Mouse (Mus musculus) liver, embryonic 14.5 days (tissue): ENCODE results near the gene Disc1. TPM values are rescaled to one million over a fixed set of nuclear protein-coding genes. Genes with fewer than 3 reads are reported as not detected.

Source experiments
- ATAC-seq: fragments of 200-750 bp; cut with Nextera tagmentation; 2 replicates; pipeline ENCODE4 v1.8.0; 2017; ENCODE audit warnings: moderate number of reproducible peaks, mild to moderate bottlenecking, moderate library complexity; ENCODE audit not compliant: insufficient read depth
- DNase-seq, 3 experiments: peaks; one replicate each; pipeline ENCODE4 v3.0.0-alpha.2; 2012 to 2013; ENCODE audit warnings: low read depth in 3 of 3, low spot score in 3 of 3
- H3K27ac ChIP-seq: fragments of 300-500 bp; sonication (generic); 2 replicates; pipeline ENCODE4 v1.5.1; 2014; ENCODE audit warnings: moderate library complexity, mild to moderate bottlenecking, control low read depth, inconsistent platforms
- H3K27me3 ChIP-seq: fragments of 300-500 bp; sonication (generic); 2 replicates; pipeline ENCODE4 v1.6.1; 2014; ENCODE audit warnings: mild to moderate bottlenecking, low read length, moderate library complexity; ENCODE audit not compliant: control insufficient read depth, insufficient read depth
- H3K36me3 ChIP-seq: fragments of 300-500 bp; sonication (generic); replicated peaks from 2 replicates; pipeline ENCODE4 v1.6.1; 2014; ENCODE audit warnings: low read depth; ENCODE audit not compliant: control insufficient read depth, insufficient read depth
- H3K4me1 ChIP-seq, 2 experiments: fragments of 200-500 bp in 1 of 2; fragments of 300-500 bp in 1 of 2; sonication (generic) in 1 of 2; replicated peaks; 2 replicates each; pipeline ENCODE4 v1.6.1; 2012 to 2014; ENCODE audit warnings: antibody characterized with exemption in 1 of 2, inconsistent platforms in 1 of 2, low read length in 1 of 2; ENCODE audit not compliant: control insufficient read depth in 2 of 2, insufficient read depth in 2 of 2
- H3K4me2 ChIP-seq: fragments of 300-500 bp; sonication (generic); 2 replicates; pipeline ENCODE4 v1.6.1; 2014; ENCODE audit warnings: low read depth, mild to moderate bottlenecking, control low read depth, moderate library complexity
- H3K4me3 ChIP-seq, 2 experiments: fragments of 200-500 bp in 1 of 2; fragments of 300-500 bp in 1 of 2; sonication (generic) in 1 of 2; 2 replicates each; pipeline ENCODE4 v1.5.1; 2012 to 2014; ENCODE audit warnings: low read depth in 2 of 2, low read length in 2 of 2, mild to moderate bottlenecking in 2 of 2, control low read depth in 1 of 2, inconsistent platforms in 1 of 2, moderate library complexity in 1 of 2; ENCODE audit not compliant: insufficient read depth in 1 of 2
- H3K9ac ChIP-seq: fragments of 300-500 bp; sonication (generic); replicated peaks from 2 replicates; pipeline ENCODE4 v1.6.1; 2014; ENCODE audit warnings: mild to moderate bottlenecking, control low read depth, moderate library complexity
- H3K9me3 ChIP-seq: fragments of 300-500 bp; sonication (generic); 2 replicates; pipeline ENCODE4 v1.6.1; 2016; ENCODE audit warnings: low read length, mixed read lengths; ENCODE audit not compliant: control insufficient read depth
- CTCF ChIP-seq: IDR thresholded peaks from 2 replicates; pipeline ENCODE4 v1.5.1; 2016; ENCODE audit warnings: antibody characterized with exemption, low read depth, control low read depth
- EP300 ChIP-seq: IDR thresholded peaks from 2 replicates; pipeline ENCODE4 v1.6.1; 2016; ENCODE audit warnings: antibody characterized with exemption, low read depth
- WGBS: fragments of 180-500 bp; shearing (Covaris S2); extraction: QIAGEN DNeasy Blood & Tissue Kit; methylation state at CpG from one replicate; pipeline ENCODE4 v1.1.7; 2014; ENCODE audit not compliant: insufficient replicate concordance; 5-methylcytosine and 5-hydroxymethylcytosine counted together
- polyA plus RNA-seq, 2 experiments: library from polyadenylated mRNA; depleted of rRNA in 1 of 2; stranded (reverse) in 1 of 2; unstranded in 1 of 2; fragments of >200 nt; fragmentation: Nextera tagmentation in 1 of 2; extraction: Ambion mirVana in 1 of 2; gene quantifications; 2 replicates each; pipeline versions ENCODE4 v1.2.1 to v1.2.3; 2012 to 2014

Gene Disc1
- polyA plus RNA-seq, 2 experiments, result 0.11 to 0.17 TPM

DNA sequence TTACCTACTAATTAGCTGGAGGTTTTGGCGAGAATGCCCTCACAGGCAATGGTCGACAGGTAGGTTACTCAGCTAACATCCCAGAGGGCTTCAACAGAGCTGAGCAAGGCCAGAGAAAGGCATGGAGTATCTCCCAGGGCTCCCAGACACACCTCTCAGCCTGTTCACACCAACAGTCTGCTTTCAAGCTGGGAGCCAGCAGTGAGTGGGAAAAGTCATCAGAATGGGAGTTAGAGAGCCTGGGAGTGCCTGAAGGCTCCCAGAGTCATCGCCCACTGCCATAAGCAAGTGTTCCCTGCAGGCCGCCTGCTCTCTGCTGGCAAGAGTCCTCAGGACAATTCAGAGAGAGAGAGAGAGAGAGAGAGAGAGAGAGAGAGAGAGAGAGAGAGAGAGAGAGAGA is 167.1 kb downstream of the Disc1 start:
- no peaks in the 10 kb centered on the region for H3K4me1 ChIP-seq
- DNase-seq, result no peak
- WGBS, result 72% methylated on average over 4 of the region's 4 CpGs

DNA sequence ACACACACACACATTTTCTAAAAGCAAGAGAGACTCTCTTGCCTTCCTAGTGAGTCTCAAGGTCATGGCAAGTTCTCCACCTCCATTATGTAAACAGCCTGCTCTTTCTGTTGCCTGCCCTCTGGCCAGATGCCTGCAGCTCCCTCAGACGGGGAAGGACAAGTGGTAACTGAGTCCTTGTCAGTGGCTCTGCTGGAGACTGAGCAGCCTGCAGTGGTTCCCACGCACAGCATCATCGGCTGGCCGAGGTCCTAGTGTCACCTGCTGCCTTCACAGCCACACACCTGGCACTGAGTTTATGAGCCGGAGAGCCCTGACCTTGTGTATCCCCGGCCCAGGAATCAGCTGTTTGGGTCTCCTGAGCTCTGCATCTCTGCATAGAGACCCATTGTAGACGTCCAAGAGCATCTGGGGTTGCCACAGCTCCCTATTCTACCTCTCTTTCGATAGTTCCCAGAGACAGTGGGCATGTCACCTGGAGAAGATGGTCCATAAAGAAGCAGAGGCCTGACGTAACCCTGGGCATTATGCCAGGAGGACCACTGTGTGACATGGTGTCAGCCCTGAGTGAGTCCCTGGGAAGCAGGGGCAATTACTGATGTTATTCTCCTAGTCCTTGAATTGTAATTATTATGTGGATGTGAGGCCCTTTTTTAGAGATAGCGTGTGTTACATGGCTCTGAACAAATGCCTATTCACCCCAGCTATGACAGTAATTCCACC is 169.2 kb downstream of the Disc1 start:
- Histone ChIP-seq H3K27ac (no peak overlapping the region), H3K4me3 (no peak overlapping the region), H3K36me3 (no peaks in the 10 kb centered on the region), H3K4me1 (peaks cover 0 to 4% of the 10 kb centered on the region in 2 experiments; a peak in 1 of 4 replicates), H3K27me3 (no peaks in the 10 kb centered on the region), H3K9me3 (no peaks in the 10 kb centered on the region), H3K9ac (no peak overlapping the region), H3K4me2 (no peak overlapping the region)
- ATAC-seq (no peak), DNase-seq (no peak)
- TF ChIP-seq EP300 (no peak), CTCF (no peak)
- 62% methylated on average over 10 of the region's 10 CpGs for WGBS

More for the DNA sequence above, 167.1 kb downstream of the Disc1 start:
- Histone ChIP-seq H3K27me3 (no peaks in the 10 kb centered on the region), H3K9me3 (no peaks in the 10 kb centered on the region), H3K9ac (no peak overlapping the region), H3K27ac (no peak overlapping the region), H3K36me3 (no peaks in the 10 kb centered on the region), H3K4me2 (no peak overlapping the region), H3K4me3 (no peak overlapping the region)
- no peak for ATAC-seq
- TF ChIP-seq CTCF (no peak), EP300 (no peak)

DNA sequence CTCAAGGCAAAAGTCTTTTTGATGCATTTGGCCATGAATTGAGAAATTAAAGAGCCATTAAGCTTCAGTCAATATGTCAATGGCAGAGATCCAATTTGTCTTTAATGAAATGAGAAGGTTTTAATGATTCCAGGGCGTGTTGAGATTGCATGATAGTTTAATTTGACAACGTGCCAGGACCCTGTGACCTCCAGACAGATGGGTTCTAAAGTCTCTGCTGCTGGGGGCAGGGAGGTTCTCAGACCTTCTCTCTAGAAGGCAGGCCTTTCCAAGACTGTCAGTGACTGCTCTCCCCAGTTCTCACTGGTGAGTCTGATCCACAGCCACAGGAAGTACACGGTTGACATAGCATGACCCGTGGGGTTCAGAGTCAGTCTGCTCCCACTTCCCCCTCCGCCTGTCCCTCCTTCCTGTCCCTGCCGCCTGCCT is 170.3 kb downstream of the Disc1 start:
- no peaks in the 10 kb centered on the region for H3K36me3 ChIP-seq
- H3K9me3 ChIP-seq, result no peaks in the 10 kb centered on the region
- H3K27ac ChIP-seq, result no peak overlapping the region
- no peak for ATAC-seq
- no peak overlapping the region for H3K9ac ChIP-seq
- H3K4me3 ChIP-seq, result no peak overlapping the region
- H3K4me1 ChIP-seq, result peaks cover 0 to 4% of the 10 kb centered on the region in 2 experiments; a peak in 1 of 4 replicates
- WGBS, result 26% methylated on average over 6 of the region's 6 CpGs
- TF ChIP-seq EP300 (no peak), CTCF (no peak)
- no peak overlapping the region for H3K4me2 ChIP-seq
- H3K27me3 ChIP-seq, result no peaks in the 10 kb centered on the region
- DNase-seq, result no peak

DNA sequence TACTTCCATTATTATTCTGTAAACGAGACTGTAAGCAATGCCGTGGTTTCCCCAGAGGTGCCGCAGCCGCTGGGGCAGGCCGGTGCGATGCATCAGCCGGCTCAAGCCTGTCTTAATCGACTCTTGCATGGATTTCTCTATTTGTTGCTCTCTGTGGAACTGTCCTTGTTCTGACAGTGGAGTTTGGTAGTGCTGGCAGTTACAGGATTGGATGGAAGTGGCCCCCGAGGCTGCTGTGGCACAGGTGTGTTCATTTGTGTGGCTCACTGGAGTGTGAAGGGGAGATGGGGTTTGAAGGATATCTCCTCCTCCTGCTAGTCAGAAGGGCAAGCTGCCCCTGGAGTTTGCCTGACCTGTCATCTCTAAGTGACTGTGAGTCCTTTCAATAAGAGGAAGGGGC is 171.3 kb downstream of the Disc1 start:
- Histone ChIP-seq H3K9me3 (no peaks in the 10 kb centered on the region), H3K4me2 (no peak overlapping the region), H3K27me3 (no peaks in the 10 kb centered on the region), H3K9ac (no peak overlapping the region), H3K36me3 (no peaks in the 10 kb centered on the region), H3K4me3 (no peak overlapping the region), H3K4me1 (peaks cover 0 to 4% of the 10 kb centered on the region in 2 experiments; a peak in 1 of 4 replicates), H3K27ac (no peak overlapping the region)
- TF ChIP-seq CTCF (no peak), EP300 (no peak)
- WGBS, result 74% methylated on average over 9 of the region's 9 CpGs
- DNase-seq, result no peak
- no peak for ATAC-seq

- no peaks in the 10 kb centered on the region for H3K36me3 ChIP-seq
- ATAC-seq (no peak), DNase-seq (no peak)
- WGBS, result 45% methylated on average over 14 of the region's 14 CpGs
- peaks cover 0 to 4% of the 10 kb centered on the region in 2 experiments; a peak in 1 of 4 replicates for H3K4me1 ChIP-seq
- no peak overlapping the region for H3K9ac ChIP-seq
- TF ChIP-seq EP300 (no peak), CTCF (no peak)
- H3K4me2 ChIP-seq, result no peak overlapping the region
- no peaks in the 10 kb centered on the region for H3K27me3 ChIP-seq
- no peaks in the 10 kb centered on the region for H3K9me3 ChIP-seq
- no peak overlapping the region for H3K4me3 ChIP-seq
- no peak overlapping the region for H3K27ac ChIP-seq
Measured at GRCm38 (mm10) chr8:125226989-125227624, 173.1 kb downstream of the Disc1 start.
